Mouse (Mus musculus) megakaryocyte, embryonic 14.5 days (primary cell): ENCODE results near the gene Nutm2.

Source experiments
- FLI1 ChIP-seq: IDR thresholded peaks from 2 replicates; pipeline ENCODE4 v1.6.1; 2012; ENCODE audit warnings: low read length, inconsistent platforms, mixed read lengths
- GATA1 ChIP-seq: IDR thresholded peaks from 3 replicates; pipeline ENCODE4 v1.6.1; 2012; ENCODE audit warnings: mixed read lengths, low read length, inconsistent platforms, borderline replicate concordance

GRCm38 (mm10) chr13:50464621-50465562, 2.2 kb upstream of the Nutm2 start:
- TF ChIP-seq GATA1 (no peak), FLI1 (no peak)
